Mouse (Mus musculus): ENCODE results near the gene Evc.

Gene Evc

GRCm38 (mm10) chr5:37336485-37337105, at the start of gene Evc:
Evc (minus strand) TSS chr5:37336894.
- DNase-seq (ENCODE audit: low spot score), result peak; percentile 60

DNA sequence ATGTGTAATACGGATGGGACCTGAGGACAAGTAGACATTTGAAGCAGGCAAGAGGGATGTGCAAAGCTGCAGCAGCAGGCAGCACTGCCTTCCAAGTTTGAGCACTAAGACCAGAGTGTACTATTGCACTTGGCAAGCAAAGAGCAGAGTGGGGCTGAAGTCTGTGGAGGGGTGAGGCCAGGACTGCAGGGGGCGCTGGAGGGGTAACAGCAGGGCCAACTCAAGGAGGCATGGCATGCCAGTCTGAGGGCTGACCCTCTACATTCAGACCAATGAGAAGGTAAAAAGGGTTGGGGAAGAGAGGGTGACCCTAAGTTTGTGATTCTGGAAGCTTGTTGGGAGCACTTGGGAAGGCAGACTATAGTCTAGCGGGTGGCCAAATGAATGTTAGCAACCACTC, 46.9 kb upstream of the Evc start:
- no peak for DNase-seq (ENCODE audit: low spot score)

DNA sequence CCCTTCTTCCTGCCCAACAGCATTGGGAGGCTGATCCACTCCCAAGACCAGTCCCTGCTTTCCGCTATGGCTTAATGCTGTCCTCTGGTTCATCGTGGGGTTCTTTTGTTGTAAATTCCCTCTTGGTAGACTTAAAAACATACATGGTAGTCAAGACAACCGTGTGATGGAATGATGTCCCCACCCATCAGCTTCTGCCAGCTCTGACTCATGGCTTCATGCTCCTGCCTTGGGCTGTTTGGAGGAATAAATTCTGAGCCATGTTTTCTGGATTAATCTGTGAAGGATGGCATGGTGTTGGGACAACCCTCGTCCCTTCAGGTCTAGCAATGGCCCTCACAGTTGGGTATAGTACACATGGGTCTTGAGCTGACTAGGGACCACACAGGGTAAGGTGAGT, 43.9 kb upstream of the Evc start:
- no peak for DNase-seq (ENCODE audit: low spot score)

GRCm38 (mm10) chr5:37377376-37377775, 40.7 kb upstream of the Evc start:
- DNase-seq (ENCODE audit: low spot score), result no peak

DNA sequence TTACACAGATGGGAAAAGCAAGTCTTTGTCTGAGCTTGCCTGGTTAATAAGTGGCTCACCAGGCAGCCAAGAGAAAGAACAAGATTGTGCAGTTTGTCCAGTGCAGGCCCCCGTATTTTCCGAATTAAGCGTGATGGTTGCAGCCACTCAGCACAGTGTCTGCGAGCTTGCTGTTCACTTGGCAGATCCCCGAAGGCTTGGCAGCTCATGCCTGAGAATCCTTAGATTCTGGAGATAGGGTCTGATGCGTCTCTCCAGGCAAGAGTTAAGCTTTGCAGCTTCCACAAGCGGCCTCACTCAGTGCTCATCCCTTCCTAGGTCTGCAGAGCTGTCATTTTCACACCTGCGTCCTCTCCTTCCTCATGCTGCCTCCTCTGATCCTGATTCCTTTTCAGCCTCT, 32.1 kb upstream of the Evc start:
- DNase-seq (ENCODE audit: low spot score), result no peak

GRCm38 (mm10) chr5:37365751-37366150, 29.1 kb upstream of the Evc start:
- no peak for DNase-seq (ENCODE audit: low spot score)

DNA sequence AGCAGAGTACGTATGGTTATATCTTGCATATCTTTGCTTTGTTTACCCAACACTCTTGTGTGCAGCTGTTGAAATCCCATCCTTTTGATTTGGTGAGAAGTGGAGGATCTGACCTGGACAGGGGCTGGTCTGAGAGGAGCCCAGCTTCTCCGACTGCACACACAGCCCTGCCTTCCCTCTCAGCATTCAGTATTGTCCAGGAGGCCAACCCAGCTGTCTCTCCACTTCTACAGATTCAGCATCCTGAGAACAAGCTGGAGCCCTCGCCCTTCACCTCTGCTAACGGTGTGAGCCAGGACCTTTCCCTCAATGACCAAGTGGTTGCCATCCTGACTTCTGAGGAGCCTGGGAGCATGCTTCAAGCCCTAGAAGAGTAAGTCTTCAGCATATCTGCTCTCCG, 26.6 kb upstream of the Evc start:
- no peak for DNase-seq (ENCODE audit: low spot score)

DNA sequence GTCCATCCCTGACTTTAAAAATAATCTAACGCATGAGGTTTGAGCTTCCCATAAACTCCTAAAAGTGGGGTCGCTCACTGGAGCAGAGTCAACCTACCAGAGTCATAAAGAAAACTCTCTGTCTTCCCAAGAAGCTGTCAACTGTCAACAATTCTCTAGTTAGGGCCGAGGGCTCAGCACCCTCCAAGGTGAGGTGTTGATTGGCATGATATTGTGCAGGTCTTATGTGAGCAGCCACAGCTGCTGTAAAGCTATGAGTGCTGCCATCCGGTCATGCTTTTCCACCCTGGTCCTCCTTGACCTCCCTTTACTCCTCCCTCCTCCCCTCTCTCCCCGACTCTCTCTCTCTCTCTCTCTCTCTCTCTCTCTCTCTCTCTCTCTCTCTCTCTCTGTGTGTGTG, 25.9 kb upstream of the Evc start:
- DNase-seq (ENCODE audit: low spot score), result no peak

GRCm38 (mm10) chr5:37356027-37356426, 19.3 kb upstream of the Evc start:
- DNase-seq (ENCODE audit: low spot score), result no peak

GRCm38 (mm10) chr5:37354385-37354784, 17.7 kb upstream of the Evc start:
- DNase-seq (ENCODE audit: low spot score), result no peak

- DNase-seq (ENCODE audit: low spot score), result no peak
Observed at GRCm38 (mm10) chr5:37351791-37352190, 15.1 kb upstream of the Evc start.

- no peak for DNase-seq (ENCODE audit: low spot score)
Observed at GRCm38 (mm10) chr5:37343962-37344361, 7.3 kb upstream of the Evc start.

GRCm38 (mm10) chr5:37338288-37338687, 1.6 kb upstream of the Evc start, which contains the start of gene Evc2:
Evc2 (plus strand) TSS chr5:37338499.
- DNase-seq (ENCODE audit: low spot score), result peak; percentile 62

DNA sequence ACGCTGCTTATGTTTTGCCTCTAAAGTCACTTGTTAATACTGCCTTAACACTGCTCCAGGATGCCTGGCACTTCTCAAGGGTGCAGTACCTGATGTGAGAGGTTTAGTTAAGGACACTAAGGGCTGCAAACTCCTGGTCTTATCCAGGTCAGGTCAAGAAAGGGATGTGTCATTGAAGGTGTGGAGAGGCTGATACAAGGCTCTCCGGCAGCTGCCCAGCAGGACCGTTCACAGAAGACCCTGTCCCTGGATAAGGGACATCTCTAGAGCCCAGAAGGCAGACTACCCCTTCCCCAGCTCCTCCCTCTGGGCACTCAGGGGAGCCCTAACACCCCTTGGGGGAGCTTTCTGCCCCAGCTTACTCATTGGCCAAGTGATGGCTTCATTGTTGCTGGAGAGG, 1.0 kb upstream of the Evc start:
- DNase-seq (ENCODE audit: low spot score), result no peak

DNA sequence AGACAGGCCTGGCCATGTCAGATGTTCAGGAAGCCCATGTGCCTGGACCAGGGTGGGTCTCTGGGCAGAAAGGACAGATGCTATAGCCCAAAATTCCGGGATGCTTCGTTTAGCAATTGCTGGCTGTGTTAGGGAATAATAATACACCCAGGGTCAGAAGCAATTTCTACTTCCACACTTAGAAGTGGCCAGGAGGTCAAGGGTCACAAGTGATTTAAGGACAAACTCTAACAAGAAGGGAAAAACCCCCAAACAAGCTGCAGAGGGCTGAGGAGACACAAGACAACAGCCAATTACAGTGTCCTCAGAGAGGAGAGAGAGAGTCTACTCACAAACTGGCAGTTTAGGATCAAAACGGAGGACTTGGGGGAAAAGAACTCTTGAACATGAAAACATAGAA, 1.6 kb downstream of the Evc start:
- no peak for DNase-seq (ENCODE audit: low spot score)

GRCm38 (mm10) chr5:37332066-37332465, 4.6 kb downstream of the Evc start:
- no peak for DNase-seq (ENCODE audit: low spot score)

DNA sequence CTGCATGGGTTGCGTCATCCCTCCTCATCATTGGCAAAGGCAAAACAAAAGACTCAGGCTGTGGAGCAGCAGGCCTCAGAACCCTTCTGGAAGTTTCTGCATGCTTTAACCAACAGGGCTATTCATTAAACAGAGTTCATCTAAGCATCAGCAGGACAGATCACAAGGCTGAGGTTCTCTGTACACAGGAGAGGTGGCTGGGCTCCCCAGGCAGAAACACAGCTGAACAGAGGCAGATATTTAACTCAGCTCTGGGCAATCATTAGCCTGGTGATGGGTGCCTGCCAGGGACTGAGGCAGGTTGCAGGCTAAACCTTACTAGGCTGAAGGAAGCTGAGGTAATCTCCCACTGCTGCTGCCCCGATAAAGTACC, 5.6 kb downstream of the Evc start:
- DNase-seq (ENCODE audit: low spot score), result no peak

DNA sequence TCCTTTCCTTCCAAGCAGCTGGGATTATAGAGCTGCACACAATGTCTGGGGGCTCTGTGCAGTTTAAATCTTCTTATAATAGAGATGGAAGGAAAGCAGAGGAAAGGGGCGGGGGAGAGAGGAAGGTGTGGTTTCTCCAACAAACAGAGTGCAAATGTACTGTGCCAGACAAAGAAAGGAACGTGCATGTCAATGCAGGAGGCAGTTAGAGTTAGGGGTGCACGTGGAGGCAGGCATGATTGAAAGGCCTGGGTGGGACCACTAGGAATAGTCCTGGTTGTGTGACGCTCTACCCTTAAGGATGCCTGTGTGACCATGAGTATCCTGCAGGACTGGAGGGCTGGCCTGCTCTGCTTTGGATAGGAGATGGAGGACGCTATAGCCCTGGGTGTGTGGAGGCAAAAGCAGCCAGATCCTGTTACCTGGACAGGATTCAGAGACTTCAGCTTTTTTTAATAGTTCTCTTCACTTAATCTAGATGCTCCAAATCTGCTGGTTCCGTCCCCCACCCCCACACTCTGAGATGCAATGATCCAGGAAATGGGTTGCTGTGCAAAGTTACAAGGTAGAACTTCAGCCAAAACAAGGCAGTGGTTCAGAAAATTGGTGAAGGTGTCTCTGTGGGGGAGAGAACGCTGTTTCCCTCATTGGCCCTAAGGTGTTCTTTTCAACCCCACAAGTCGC, 6.1 kb downstream of the Evc start:
- no peak for DNase-seq (ENCODE audit: low spot score)

GRCm38 (mm10) chr5:37326675-37327074, 10.0 kb downstream of the Evc start:
- no peak for DNase-seq (ENCODE audit: low spot score)

- no peak for DNase-seq (ENCODE audit: low spot score)
Observed at GRCm38 (mm10) chr5:37320761-37321160, 15.9 kb downstream of the Evc start.

- DNase-seq (ENCODE audit: low spot score), result no peak
Observed at GRCm38 (mm10) chr5:37320174-37320573, 16.5 kb downstream of the Evc start.

- DNase-seq (ENCODE audit: low spot score), result no peak
Observed at GRCm38 (mm10) chr5:37318715-37319114, 18.0 kb downstream of the Evc start.

DNA sequence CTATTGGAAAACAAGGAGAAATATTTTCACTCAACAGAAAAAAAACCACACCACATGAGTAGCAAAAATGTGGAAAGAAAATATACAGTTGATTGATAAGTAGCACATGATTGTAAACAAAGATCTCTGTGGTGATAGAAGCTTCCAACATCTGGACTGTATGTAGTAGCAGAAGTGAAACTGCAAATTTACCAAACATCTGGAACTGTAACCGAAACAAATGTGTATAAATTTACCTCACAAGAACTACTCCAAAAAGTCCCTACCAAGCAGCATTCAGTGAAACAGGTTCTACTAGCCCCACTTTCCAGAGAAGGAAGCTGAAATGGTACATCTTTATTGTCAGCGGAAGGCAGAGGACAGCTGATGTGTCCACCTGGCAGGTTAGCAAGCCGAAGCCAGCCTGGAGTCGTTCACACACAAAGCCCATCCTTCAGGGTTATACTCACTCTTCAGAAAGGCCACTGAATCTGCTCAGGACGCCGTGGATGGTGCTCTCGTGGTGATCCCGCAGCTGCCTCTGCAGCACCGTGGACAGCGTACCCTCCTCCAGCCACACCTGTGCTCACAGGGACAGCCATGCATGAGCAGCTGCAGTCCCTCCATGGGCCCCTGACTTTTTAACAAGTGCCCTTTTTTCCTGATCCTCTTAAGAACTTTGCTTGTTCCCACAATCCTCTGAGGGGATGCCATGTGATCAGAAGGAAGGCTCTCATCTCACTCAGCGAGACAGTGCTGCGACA, 23.5 kb downstream of the Evc start:
- DNase-seq (ENCODE audit: low spot score), result no peak
